Mouse (Mus musculus) layer of hippocampus, adult 9-11 months (tissue): ENCODE data around the gene Tex2.

ENCODE experiments used
- DNase-seq: peaks from one replicate; pipeline ENCODE4 v3.0.0; 2022

Gene Tex2

DNA sequence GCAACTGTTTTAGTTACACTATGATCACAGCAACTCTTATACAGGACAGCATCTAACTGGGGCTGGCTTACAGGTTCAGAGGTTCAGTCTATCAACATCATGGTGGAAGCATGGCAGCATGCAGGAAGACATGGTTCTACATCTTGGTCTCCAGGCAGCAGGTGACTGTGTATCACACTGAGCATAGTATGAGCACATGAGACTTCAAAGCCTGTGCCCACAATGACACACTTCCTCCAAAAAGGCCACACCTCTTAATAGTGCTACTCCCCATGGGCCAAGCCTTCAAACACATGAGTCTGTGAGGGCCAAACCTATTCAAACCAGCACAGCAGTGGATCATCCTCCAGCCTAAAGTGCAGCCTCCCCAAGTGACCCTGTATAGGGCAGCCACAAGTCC, 70.8 kb downstream of the Tex2 start:
- DNase-seq = no peak

DNA sequence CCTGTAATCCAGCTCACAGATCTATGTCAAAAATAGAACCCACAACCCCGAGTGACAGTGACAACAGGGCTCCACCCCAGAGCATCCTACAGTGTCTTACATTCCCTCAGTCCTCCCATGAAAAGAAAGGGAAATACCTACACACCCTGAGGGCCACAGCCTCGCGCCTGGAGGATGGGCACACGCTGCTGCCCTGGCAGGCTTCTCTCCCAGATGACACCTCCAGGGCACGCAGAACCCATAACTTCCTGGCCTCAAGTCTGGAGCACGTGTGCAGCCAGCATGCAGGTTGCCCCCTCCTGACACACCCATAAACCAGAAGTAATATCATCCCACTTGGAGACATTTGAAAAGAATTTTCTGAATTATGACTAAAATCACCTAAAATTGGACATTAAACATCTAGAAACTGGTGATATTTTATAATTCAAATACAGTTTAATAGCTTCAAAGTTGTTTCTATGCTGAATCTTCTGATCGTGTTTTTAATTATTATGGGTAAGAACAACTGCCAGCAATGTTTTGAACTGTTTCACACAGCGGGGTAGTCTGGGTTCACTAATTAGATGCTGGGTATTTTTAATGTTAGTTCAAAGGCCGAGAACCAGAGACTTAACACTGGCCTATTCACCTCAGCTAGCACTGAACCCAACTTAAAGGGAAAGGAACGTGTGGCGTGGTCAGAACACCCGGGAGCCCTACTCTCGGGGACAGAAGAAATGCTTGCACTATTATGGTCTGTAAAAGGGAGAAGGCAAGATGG, 72.5 kb downstream of the Tex2 start:
- DNase-seq = no peak

DNA sequence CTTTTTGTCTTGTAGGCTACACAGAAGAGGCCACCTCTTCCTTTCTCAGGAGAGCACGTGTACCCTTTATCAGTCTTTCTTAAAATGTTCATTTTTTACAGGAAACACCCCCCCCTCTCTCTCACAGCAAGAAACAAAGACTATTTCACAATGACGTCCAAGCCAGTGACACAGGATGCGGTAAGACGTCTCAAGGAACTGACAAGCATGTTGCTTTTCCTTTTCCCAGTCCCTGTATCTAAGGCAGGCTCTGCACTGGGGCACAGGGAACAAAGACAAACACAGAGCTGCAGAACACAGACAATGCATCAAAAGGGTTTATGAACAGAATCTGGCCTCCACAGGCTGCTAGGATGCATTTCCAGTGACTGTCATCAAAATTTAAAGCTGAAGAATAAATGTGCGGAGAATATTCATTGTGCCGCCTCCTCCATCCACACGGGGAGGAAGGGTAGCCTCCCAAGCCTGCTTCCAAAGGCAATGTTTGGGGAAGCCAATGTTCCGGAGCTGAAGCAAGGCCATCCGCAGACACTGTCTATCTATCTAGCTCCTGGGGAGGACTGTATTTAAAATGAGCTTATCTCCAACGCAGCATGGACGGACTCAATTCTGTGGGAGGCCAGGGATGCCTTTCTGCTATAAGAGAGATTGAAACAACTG, 76.8 kb downstream of the Tex2 start:
- peak; percentile 42 for DNase-seq

DNA sequence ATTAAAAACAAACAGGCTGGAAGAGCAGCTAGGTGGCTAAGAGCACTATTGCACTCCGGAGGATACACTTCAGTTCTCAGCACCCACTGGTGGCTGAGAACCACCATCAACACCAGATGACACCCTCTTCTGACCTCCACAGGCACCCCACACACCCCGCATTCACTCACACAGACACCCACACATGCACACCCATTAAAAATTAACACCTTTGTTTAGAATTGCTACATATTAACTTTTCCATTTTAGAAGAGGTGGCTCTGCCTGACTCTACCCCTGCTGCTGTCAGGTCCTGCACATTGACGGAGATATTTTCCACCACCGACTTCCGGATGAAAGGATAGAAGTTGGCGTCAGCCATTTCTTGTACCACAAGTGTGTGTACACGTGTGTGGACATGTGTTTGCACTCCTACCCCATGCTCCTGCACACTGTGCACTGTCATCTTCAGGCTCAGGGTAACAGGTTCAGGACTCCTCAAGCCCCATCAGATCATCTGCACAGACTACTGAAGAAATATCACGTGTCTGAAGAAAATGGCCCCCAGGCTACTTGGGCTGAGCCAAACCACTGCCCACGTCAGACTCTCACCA, 77.5 kb downstream of the Tex2 start:
- no peak for DNase-seq

DNA sequence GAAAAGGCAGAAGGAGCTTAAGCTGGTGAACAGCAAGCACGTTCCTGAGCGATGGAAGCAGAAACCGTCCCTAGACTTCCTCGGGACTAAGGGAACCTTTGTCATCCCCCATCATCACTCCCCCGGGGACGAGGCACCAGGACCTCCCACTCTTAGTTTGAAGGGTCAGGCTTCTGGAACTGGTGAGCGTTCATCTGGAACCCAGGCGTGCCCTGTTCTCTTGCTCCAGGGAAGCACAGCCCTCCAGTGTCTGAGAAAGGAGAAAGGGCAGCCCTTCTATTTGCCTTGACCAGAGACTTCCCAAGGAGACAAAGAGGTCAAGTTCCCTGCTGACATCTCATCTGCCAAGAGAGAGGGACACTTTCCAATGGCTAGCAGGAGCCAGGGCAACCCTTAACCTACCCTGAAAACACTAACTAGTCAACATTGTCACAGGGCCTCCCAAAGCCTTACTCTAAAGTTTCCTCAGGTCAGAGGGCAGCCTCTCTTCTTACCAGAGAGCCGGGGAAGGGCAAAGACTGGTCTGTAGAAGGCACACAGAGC, 80.9 kb downstream of the Tex2 start:
- no peak for DNase-seq

DNA sequence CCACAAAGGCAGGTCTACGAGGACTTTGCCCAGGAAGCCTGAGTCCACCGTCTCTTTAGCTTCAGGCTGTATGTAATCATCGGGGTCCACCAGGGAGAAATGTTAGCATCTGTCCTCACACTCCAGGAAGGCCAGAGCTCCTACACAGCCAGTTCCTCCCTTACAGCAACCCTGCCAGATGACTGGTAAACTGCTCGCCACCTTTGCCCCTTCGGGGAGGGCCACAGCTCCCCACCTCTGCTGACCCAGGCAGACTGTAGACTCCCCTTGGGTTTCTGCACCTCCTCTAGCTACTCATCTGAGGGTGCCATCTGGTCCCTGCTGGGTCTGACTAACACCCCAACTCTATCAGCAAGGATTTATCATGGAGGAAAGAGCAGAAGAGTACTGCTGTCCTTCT, 83.4 kb downstream of the Tex2 start:
- DNase-seq = no peak

DNA sequence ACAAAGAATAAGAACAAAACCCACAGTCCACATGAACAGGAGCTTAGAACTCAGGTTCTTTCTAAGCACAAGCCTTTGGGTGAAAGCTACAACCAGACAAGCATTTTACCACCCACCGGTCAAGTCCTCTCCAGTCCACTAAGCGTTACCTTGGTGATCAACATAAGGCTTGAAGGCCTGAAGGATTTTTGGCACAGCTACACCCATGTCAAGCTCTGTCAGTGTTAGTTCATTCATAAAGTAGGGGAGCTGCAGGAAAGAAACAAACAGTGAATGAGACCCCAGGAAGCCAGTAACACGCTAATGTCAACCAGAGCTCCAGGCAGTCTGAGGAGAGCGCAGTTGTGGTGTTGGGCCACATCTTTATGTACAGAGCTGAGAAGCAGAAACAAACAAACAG, 84.1 kb downstream of the Tex2 start:
- DNase-seq = no peak

DNA sequence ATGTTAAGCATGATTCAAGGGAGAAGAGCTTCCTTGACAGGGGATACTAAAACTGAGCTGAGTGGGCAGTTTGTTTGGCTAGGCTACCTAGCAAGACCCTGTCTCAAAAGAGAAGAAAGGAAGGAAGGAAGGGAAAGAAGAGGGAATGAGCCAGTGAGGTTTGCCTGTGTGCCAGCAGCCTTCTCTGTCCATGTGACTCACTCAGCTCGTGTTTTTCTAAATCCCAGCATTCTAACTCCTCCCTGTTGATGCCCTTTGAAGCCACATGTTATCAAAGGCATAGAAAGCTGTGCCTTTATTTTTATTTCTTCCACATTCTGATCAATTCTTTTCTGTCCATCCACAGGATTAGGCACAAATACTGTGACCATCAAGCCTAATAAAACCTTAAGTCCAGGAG, 85.3 kb downstream of the Tex2 start:
- DNase-seq = no peak

DNA sequence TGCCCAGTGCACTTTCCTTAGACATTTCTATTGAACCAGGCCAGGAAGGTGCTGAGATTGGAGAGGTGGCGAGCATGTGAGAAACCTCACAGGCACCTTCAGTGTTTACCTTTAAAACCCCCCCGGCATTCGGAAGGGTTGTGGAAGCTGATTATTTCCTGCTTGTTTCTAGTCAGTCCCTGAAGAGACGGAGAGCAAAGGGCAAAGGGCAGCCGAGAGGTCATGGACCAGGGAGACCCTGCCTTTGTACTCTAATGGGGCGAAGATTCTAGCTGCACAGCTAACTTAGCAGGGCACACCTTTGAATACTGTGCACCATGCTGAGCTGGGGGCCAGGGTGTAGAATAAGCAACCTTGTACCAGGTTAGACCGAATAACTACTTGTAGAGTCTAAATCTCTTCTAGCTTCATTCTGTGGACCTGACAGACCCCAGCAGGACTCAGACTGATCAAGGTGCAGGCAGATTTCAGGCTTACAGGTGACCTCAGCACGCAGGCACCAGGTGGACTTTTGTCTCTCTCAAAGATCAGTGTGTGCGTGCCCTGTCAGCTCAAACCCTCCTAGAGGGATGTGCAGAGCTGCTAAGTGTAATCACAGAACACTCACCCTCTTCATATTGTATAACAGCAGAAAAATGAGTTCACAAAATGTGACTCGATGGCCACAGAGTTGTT, 85.9 kb downstream of the Tex2 start:
- DNase-seq = no peak

DNA sequence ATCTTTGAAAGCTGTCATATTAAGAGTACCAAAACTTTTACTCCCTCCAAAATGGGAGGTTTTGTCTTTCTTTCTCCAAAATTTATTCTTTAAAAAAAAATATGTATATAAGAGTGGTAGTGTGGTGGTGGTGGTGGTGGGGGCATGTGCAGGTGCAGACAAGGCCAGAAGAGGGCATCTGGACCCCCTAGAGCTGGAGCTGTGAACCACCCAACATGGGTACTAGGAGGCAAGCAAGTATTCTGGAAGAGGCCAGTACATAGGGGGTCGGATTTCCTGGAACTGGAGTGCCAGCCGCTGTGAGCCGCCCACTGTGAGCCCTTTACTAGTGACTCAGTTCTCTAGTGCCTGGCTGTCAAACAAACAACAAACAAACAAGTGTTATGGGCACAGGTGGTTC, 90.7 kb downstream of the Tex2 start:
- DNase-seq = no peak

DNA sequence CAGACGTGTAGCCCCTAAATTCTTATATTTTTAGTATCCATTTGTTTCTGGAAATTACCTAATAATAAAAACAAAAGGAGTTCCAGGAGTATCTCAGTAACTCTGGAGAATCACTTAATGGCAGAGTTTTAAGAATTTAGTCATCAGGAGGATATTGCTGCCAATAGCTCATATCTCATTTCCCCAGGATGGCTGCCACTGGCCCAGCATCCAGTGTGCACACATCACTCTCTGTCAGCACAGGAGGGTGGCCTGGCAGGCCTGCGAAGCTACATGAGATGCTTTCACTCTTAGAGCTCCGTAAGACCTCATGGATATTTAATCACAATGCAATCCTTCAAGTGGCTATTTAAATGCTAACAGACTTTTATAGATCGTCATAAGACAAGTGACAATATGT, 91.6 kb downstream of the Tex2 start:
- DNase-seq = no peak

DNA sequence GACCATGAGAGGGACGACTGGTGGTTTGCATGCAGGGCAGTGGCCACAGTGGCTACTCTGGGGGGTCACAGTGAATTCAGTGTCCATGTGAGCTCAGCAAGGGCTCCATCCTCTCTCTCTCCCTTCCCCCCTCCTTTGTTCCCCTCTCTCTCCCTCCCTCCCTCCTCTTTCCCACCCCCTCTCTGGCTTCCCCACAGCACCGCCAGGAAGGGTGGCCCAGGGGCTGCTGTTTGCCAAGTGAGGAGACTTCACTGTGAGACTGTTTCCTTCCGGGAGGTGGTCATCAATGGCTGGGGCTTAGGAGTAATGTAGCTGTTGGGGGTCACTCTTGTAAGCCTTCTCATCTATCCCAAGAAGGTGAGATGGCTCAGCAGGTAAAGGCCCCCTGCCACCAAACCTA, 92.8 kb downstream of the Tex2 start:
- no peak for DNase-seq

DNA sequence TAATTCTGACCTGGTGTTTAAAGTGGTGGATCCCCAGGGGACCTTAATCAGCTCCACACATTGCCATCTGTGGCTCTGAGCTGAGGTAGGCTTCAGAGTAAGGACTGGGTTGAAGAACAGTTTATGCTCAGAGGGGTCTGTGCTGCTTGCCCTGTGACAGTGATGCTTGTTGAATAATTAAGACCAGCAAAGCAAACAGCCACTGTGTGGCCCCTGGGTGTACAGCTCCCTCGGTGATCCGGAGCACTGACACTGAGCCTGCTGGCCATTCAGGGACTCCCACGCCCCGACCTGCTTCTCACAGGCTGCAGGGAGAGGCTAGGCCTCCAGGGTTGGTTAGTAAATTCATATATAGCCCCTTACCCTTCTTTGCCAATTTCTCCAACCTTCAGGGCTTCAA, 93.7 kb downstream of the Tex2 start:
- DNase-seq = no peak

DNA sequence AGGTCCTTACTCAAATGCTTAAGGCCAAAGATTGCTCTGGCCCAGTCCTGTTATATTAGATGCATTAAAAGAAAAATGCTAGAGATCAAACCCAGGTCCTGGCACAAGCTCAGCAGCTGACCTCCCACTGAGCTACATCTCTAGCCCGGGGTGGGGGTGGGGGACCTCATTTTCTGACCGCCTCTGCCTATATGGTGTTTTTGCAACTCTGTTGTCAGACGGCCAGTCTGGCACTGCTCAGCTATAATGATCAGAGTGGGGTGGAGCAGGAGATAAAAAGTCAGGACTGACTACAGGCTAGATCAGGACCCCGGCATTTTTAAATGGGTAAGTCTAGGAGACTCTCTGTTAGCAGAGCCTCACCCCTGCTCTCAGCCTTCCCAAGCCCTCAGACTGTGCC, 94.8 kb downstream of the Tex2 start:
- DNase-seq = no peak

DNA sequence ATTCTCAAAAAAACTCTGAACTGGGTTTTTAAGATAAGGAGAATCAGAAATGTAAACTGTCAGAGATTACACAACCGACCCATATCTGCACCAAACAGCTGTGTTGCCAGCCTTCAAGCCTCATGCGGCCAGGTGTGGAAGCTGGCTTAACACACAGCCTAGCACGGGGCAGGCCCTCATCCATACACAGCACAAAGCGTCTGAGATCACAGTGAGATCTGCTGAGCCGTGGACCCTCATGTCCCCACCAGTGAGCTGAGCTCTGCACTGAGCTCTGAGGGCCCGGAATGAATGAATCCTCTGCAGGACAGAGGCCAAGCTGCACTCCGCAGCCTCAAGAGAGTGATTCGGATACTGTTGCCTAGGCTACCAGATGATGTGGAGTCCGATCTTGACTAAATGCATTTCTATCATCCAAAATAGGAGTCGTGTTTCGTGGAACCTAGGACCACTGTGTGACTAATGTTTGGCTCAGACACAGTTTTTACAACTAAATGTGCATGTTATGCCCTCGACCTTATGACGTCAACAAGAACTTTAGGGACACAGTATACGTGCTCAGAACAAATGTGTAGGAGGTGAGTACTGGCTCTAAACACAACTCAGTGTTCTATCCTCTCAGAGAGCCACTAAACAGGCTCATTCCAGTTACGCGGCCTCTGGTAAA, 98.0 kb downstream of the Tex2 start:
- DNase-seq = no peak

DNA sequence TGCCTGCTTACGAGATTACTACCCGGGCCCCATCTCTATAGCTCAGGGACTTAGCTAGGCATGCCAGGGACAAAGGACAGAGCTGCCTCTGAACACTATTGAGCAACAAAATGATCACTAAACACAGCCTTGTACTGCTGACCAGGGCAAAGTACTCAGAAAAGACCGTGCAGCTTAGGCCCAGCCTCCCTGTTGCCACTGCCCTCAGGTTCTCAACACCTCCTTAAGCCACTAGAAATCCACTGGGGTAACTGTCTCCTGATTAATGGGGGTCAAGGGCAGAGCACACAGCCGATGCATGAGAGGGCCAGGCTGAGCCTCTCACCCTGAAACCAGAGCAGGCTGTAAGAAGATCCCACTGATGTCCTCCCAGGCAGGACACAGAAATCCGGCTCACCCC, 98.8 kb downstream of the Tex2 start:
- no peak for DNase-seq

DNA sequence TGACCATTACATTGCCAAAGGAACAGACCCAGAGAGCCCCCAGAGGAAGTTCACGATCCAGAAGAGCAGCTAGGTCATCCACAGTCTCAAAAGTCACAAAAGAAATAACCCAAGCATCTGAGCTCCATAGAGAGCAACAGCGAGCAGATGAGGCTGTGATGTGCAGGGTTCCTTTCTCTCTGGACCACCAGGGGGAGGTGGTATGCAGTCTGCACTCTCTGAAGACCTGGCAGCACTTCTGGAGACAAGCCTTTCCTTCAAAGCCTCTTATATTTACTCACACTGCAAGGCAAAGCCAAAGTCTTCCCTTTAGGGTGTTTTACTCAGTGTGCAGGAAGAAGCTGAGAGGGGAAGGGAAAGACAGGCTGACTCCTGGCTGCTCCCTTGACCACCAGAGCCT, 100.1 kb downstream of the Tex2 start:
- DNase-seq = peak; percentile 42

DNA sequence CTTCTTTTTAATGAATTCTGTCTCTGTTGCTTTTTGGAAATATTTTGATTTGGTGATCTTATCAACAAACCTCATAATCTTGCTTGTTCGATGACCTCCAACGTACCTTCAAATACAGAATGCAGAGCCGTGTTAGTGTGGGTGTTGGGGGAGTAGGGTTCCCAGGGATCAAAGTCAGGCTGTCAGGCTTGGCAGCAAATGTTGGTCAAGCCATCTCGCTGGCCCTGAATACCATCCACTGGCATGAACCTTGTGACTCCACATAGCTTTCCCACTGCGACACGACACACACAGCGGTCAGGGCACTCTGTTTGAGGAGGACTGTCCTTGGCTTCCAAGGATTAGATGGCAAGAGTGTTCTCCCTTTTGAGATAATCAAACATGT, 101.2 kb downstream of the Tex2 start:
- no peak for DNase-seq

DNA sequence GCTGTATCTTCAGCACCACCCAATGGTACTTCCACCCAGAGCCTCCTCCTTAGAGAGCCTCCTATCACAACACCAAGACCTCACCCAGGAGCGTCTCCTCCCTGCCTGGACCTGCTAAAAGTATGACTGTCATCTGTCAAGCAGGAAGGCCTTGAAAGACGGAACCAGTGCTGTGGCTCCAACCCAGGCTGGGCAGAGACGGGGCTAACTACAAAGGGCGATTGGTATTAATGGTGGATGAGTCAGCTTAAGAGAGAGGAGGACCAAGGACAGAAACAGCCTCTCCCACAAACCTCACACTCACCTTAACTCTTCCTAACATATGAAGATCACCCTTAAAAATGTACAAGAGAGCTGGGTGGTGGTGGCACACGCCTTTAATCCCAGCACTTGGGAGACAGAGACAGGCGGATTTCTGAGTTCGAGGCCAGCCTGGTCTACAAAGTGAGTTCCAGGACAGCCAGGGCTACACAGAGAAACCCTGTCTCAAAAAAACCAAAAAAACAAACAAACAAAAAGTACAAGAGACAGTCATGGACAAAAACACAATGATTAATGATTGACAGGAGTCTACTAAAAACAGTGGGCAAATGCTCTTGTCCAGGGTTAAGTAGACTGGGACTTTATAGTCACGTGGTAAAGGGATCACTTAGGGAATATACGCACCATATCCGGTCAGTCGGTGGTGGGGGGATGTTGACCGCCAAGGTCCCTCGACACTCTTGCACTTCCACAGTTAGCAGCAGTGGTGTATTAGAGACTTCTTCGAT, 101.8 kb downstream of the Tex2 start:
- no peak for DNase-seq

DNA sequence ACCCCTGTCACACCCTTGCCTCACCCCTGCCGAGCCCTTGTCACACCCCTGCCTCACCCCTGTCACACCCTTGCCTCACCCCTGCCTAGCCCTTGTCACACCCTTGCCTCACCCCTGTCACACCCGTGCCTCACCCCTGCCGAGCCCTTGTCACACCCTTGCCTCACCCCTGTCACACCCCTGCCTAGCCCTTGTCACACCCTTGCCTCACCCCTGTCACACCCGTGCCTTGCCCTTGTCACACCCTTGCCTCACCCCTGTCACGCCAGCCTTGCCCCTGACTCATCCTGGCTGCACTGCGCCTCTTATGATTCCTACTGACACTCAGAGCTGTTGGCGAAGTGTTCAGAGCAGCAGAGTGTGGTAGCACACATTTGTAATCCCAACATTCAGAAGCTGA, 105.6 kb downstream of the Tex2 start:
- no peak for DNase-seq

DNA sequence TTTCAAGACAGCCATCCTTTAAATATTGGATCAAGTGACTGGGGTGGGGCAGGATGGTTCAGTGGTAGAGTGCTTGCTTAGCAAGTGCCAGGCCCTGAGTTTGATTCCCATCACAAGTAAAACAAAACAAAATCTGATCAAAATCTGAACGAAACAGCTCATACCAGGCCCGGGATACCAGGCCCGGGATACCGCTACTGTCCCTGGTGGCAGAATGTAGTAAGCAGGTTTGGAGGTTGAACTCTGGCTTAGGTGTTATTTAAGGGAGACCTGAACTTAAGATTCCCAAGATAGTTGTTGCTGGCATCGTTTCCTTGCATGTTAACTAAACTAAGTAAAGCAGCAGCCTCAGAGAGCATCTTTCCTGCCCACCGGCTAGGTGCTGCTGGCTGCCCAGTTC, 107.0 kb downstream of the Tex2 start:
- no peak for DNase-seq

DNA sequence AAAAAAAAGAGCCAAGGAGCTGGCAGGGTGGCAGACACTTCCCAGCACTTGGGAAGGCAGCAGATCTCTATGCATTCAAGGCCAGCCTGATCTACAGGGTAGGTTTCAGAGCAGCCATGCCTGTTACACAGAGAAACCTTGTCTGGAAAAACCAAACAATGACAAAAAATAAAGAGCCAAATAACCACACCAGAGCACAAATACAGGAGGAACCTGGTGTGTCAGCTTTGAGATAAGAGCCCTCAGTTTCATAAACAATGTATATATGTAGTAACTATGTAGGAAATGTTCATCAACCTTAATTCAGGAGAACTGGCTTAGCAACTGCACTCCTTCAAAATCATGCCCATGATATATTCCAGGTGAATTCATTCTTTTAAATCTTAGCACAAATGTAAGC, 109.1 kb downstream of the Tex2 start:
- no peak for DNase-seq

DNA sequence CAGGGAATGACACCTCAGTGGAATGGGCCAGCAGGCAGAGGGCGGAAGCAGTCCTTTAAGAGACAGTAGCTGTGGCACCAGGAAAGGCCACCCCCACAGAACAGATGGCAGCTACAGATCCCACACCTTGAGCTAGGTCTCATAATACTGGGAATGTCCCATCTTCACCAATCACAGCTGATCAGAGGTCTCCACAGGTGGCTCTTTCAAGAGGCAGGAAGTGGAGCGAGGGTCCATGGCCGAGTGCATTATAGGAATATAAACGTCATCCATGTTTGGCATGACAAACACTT, 109.9 kb downstream of the Tex2 start:
- DNase-seq = peak; percentile 75
